Mouse (Mus musculus) heart, embryonic 14.5 days (tissue): ENCODE data around the gene Rtn4rl2. TPM values are rescaled to one million over a fixed set of nuclear protein-coding genes. Genes with fewer than 3 reads are reported as not detected.
A peak's percentile ranks its signal among the peaks of the same experiment; 100 is the strongest.

Source experiments
- ATAC-seq: fragments of 200-750 bp; cut with Nextera tagmentation; 2 replicates; pipeline ENCODE4 v1.8.0; 2017; ENCODE audit warnings: low read depth, moderate TSS enrichment; ENCODE audit not compliant: insufficient number of reproducible peaks, insufficient read depth, low FRiP score
- H3K27ac ChIP-seq, 2 experiments: fragments of 200-500 bp in 1 of 2; fragments of 300-500 bp in 1 of 2; sonication (generic) in 1 of 2; replicated peaks in 1 of 2; 2 replicates each; pipeline ENCODE4 v1.5.1; 2012 to 2014; ENCODE audit warnings: low read depth in 2 of 2, low read length in 2 of 2, control low read depth in 1 of 2, mild to moderate bottlenecking in 1 of 2, mixed read lengths in 1 of 2; ENCODE audit not compliant: control insufficient read depth in 1 of 2, insufficient read depth in 1 of 2
- H3K27me3 ChIP-seq: fragments of 300-500 bp; sonication (generic); 2 replicates; pipeline ENCODE4 v1.6.1; 2014; ENCODE audit warnings: mild to moderate bottlenecking, low read length, control low read depth; ENCODE audit not compliant: control insufficient read depth, insufficient read depth
- H3K36me3 ChIP-seq: fragments of 300-500 bp; sonication (generic); 2 replicates; pipeline ENCODE4 v1.6.1; 2014; ENCODE audit warnings: mild to moderate bottlenecking, control low read depth, low read length, mixed read lengths; ENCODE audit not compliant: control insufficient read depth, insufficient read depth
- H3K4me1 ChIP-seq, 2 experiments: fragments of 200-500 bp in 1 of 2; fragments of 300-500 bp in 1 of 2; sonication (generic) in 1 of 2; 2 replicates each; pipeline ENCODE4 v1.6.1; 2012 to 2014; ENCODE audit warnings: low read length in 2 of 2, control low read depth in 1 of 2, mixed read lengths in 1 of 2; ENCODE audit not compliant: control insufficient read depth in 2 of 2, insufficient read depth in 2 of 2
- H3K4me2 ChIP-seq: fragments of 300-500 bp; sonication (generic); 2 replicates; pipeline ENCODE4 v1.6.1; 2014; ENCODE audit warnings: mild to moderate bottlenecking, low read length
- H3K4me3 ChIP-seq, 2 experiments: fragments of 200-500 bp in 1 of 2; fragments of 300-500 bp in 1 of 2; sonication (generic) in 1 of 2; 2 replicates each; pipeline ENCODE4 v1.5.1; 2012 to 2014; ENCODE audit warnings: low read length in 2 of 2, mild to moderate bottlenecking in 2 of 2, control low read depth in 1 of 2, low read depth in 1 of 2, moderate library complexity in 1 of 2; ENCODE audit not compliant: control insufficient read depth in 1 of 2, insufficient read depth in 1 of 2
- H3K9ac ChIP-seq: fragments of 300-500 bp; sonication (generic); 2 replicates; pipeline ENCODE4 v1.6.1; 2014; ENCODE audit warnings: mild to moderate bottlenecking, low read length
- H3K9me3 ChIP-seq: fragments of 300-500 bp; sonication (generic); 2 replicates; pipeline ENCODE4 v1.6.1; 2016; ENCODE audit warnings: low read length, control low read depth; ENCODE audit not compliant: control insufficient read depth
- WGBS: fragments of 180-500 bp; shearing (Covaris S2); extraction: QIAGEN DNeasy Blood & Tissue Kit; methylation state at CpG from one replicate; pipeline ENCODE4 v1.1.7; 2014; 5-methylcytosine and 5-hydroxymethylcytosine counted together
- polyA plus RNA-seq: library from polyadenylated mRNA; unstranded; fragments of >200 nt; fragmentation: Nextera tagmentation; extraction: Ambion mirVana; gene quantifications from 2 replicates; pipeline ENCODE4 v1.2.1, GENCODE M21; 2014

Gene Rtn4rl2
- polyA plus RNA-seq, 1 experiment from 2014 or later: 2.2 TPM

DNA sequence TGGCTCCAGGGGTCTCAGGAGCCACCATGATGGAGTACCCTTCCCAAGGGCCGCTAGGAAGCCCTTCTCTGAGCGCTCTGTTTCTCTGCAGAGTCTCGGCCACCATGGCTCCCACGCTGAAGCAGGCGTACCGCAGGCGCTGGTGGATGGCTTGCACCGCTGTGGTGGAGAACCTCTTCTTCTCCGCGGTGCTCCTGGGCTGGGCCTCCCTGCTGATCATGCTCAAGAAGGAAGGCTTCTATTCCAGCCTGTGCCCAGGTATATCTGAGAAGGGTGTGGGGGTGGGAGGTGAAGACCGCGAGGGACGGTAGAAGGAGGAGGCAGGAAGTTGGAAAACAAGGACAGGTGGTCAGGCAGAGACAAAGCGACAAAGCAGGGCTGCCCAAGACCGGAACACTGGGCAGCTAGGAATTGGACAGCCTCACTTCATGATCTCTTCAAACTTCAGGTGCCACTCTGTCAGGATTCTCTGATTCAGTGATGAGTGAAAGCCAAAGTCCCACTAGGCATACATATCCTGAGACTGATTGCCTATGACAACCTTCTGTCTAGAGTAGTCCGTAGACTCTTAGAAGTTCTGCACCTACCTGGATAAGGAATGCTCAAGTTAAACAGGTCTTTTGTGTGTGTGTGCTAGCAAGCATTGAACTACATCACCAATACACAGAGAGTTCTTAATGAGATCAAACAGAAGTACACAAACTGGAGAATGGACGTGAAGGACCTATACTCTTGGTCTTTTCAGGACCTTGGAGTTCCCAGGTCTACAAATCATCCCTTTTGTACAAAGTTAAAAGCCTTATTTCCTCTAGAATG is 45.6 kb downstream of the Rtn4rl2 start:
- H3K4me3 ChIP-seq: peak overlapping the region; percentile 74 to 78
- WGBS: 5% methylated on average over 17 of the region's 17 CpGs
- 0 out of 2 replicates have a peak, but pooled peaks cover 13% of the 10 kb centered on the region for H3K36me3 ChIP-seq
- no peaks in the 10 kb centered on the region for H3K9me3 ChIP-seq
- peaks cover 7% of the 10 kb centered on the region; the same call in 1 of the 2 replicates for H3K27me3 ChIP-seq
- H3K4me2 ChIP-seq: peak overlapping the region; percentile 92
- peaks cover 25 to 38% of the 10 kb centered on the region in 2 experiments for H3K4me1 ChIP-seq
- no peak; the same call in 1 of the 2 replicates for ATAC-seq
- peak overlapping the region; percentile 90 to 96 for H3K27ac ChIP-seq
- H3K9ac ChIP-seq: peak overlapping the region; percentile 80

DNA sequence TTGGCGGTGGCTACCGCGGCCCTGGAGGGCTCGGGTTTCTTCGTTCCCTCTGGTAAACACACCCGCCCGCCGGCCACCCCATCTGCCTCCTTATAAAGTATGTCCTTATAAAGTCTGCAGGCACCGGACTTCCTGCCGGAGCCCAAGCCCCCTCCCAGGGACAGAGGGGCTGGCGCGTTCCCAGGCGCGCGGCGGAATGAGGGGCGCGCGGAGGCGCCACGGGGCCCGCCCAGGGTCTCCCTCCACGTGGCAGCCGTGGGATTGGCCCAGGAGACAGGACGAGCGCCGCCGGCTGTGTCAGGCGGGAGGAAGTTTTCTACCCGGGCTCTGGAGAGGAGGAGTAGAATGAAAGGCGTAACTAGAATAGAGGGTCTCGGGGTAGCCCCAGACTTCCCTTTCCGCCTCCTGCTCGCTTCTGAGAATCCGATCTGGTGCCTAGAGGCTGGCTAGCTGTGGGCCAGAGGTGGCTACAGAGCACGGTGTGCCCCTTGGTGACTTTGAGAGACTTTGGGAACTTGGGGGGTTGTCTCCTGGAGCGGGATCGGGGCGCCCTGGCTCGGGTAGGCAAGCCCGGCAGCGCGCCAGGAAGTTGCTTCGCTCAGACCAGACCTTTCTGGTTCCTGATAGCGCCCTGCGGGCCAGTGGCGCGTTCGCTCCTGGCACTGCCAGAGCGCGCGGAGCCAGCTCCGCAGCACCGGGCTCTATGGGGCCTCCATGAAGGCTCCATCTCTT is 46.3 kb downstream of the Rtn4rl2 start:
- H3K4me1 ChIP-seq: peaks cover 22 to 35% of the 10 kb centered on the region in 2 experiments
- H3K9me3 ChIP-seq: no peaks in the 10 kb centered on the region
- H3K27me3 ChIP-seq: peaks cover 7% of the 10 kb centered on the region; the same call in 1 of the 2 replicates
- peak overlapping the region; percentile 80 for H3K9ac ChIP-seq
- peak; percentile 91 for ATAC-seq
- peak overlapping the region; percentile 90 to 96 for H3K27ac ChIP-seq
- H3K36me3 ChIP-seq: 0 out of 2 replicates have a peak, but pooled peaks cover 13% of the 10 kb centered on the region
- under 1% methylated on average over 54 of the region's 54 CpGs for WGBS
- H3K4me3 ChIP-seq: peak overlapping the region; percentile 74 to 78
- H3K4me2 ChIP-seq: peak overlapping the region; percentile 92

DNA sequence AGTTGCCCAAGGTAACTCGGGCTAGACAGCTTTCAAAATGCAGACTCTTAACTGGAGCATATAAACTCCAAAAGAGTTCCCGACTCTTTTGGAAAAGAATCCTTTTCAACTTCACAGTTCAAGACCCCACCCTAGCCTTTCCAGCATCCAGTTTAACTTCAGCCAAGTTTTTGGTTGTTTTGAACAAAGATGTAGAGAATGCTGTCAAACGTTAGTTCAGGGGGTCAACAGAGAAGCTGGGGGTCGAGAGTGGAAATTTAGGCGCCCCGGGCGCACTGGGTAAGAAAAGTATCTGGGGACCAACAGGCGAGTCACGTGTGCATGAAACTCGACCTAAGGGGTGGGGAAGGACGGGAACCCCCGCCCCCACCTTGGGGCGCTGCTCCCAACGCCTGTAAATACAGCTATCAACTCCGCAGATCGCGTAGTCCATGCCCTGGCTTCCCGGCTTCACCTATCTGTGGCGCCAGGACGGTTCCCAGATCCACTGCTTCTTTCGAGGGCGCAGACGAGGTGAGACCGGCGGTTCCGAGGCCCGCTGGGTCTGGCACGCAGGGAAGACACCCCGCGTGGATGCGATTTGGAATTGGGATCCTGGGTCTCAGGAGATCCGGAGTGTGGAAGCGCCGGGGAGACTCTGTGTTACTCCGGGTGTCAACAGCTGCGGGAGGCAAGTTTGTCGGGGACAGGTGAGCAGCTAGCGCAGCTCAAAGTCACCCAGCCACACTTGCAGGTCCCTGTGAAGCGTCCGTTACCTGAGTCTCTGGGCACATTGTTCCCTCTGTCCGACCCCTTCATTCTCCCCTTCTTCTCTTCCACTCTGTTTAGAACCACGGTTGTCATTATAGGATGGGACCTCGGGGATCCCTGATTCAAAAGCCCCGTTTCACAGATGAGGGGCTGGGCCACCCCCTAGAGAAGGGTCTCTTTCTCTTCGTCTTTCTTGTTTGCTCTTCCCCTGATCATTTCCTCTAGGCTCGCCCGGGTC is 47.2 kb downstream of the Rtn4rl2 start:
- under 1% methylated on average over 47 of the region's 47 CpGs for WGBS
- Histone ChIP-seq H3K9ac (peak overlapping the region; percentile 80), H3K9me3 (no peaks in the 10 kb centered on the region), H3K36me3 (0 out of 2 replicates have a peak, but pooled peaks cover 13% of the 10 kb centered on the region), H3K4me2 (peak overlapping the region; percentile 92), H3K4me1 (peaks cover 22 to 26% of the 10 kb centered on the region in 2 experiments), H3K27me3 (peaks cover 7% of the 10 kb centered on the region; the same call in 1 of the 2 replicates), H3K27ac (peak overlapping the region; percentile 90 to 96), H3K4me3 (peak overlapping the region; percentile 74 to 78)
- no peak for ATAC-seq

DNA sequence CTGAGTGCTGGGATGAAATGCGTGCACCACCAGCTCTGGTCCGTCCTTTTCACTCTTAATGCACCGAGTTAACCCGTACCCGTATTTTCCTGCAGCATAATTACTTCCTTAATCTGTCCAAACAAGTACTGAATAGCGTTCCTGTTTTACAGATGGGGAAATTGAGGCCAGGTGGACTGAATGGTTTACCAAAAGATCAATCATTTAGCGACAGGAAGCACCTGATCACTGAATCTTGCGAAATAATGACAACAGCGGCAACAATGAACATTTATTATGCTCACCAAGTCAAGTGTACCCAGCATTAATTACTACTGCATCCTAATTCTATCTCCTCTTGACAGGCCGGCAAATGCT is 47.9 kb downstream of the Rtn4rl2 start, which contains the start of gene Slc43a1:
Slc43a1 (plus strand) TSS at position 258 of the 357 bp plus-strand sequence.
- 0 out of 2 replicates have a peak, but pooled peaks cover 8% of the 10 kb centered on the region for H3K36me3 ChIP-seq
- H3K27ac ChIP-seq: peak within 1 kb of the TSS; percentile 90 to 96
- 32% methylated on average over 10 of the region's 10 CpGs for WGBS
- no peak for ATAC-seq
- no peaks in the 10 kb centered on the region for H3K9me3 ChIP-seq
- peaks cover 19 to 26% of the 10 kb centered on the region in 2 experiments for H3K4me1 ChIP-seq
- H3K4me3 ChIP-seq: peak within 1 kb of the TSS; percentile 74 to 78
- peak within 1 kb of the TSS; percentile 80 for H3K9ac ChIP-seq
- peak within 1 kb of the TSS; percentile 92 for H3K4me2 ChIP-seq
- peaks cover 7% of the 10 kb centered on the region; the same call in 1 of the 2 replicates for H3K27me3 ChIP-seq

DNA sequence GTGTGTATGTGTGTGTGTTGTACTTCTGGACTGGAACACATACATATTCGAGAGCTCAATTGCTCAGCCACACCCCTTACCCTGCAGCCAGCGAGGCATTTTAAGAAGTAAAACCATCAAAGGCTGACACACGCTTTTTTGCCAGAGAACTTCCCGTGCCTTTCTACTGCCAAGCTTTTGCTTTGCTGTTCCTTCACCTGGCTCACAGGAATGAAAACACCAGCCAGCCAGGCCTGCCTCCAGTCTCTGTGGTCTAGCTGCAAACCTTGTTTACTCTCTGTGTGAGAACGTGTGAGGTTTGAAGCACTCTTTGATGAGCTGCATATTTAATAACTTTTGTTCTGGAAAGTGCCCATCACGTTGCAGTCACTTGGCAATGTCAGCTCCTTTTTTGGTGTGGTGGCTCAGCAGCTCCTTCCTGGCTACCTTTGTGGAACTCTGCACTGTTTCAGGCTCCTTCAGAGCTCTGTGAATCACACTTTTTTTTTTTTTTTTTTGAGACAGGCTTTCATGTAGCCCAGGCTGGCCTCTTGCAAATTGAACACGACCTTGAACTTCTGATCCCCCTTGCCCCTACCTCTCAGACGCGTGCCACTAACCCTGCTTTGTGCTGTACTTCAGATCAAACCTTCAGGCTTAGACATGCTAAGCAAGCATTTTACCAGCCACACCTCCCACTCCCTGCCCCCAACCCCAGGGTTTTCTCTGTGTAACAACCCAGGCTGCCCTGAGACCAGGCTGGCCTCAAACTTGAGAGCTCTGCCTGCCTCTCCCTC is 48.5 kb downstream of the Rtn4rl2 start:
- Histone ChIP-seq H3K4me3 (peak overlapping the region in 1 of 2 experiments; percentile 74; a peak in 1 of 4 replicates), H3K36me3 (0 out of 2 replicates have a peak, but pooled peaks cover 5% of the 10 kb centered on the region), H3K9ac (no peak overlapping the region), H3K9me3 (no peaks in the 10 kb centered on the region), H3K4me1 (peaks cover 18 to 26% of the 10 kb centered on the region in 2 experiments), H3K27ac (no peak overlapping the region), H3K27me3 (peaks cover 7% of the 10 kb centered on the region; the same call in 1 of the 2 replicates), H3K4me2 (peak overlapping the region; percentile 92)
- WGBS: 44% methylated on average over 9 of the region's 9 CpGs
- no peak for ATAC-seq

DNA sequence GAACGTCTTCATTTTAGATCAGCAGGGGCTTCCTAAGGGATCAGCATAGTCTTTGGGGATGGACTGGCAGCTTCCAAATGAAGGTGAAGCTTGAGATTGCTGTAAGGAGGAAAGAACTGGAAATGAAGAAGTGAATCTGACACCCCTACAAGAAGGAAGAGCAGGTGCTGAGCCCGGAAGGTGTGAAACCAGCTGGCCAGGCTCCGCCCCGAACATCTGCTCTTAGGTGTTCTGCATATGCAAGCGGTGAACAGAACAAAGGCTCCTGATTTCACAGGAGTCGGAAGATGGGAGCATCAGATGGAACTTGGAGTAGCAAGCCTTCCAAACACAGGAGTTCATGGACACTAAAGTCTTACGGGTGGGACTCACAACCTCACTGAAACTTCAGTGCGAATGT is 49.4 kb downstream of the Rtn4rl2 start:
- Histone ChIP-seq H3K9me3 (no peaks in the 10 kb centered on the region), H3K27me3 (peaks cover 7% of the 10 kb centered on the region; the same call in 1 of the 2 replicates), H3K4me1 (peaks cover 16 to 28% of the 10 kb centered on the region in 2 experiments), H3K9ac (no peak overlapping the region), H3K4me2 (no peak overlapping the region), H3K4me3 (no peak overlapping the region), H3K36me3 (0 out of 2 replicates have a peak, but pooled peaks cover 2% of the 10 kb centered on the region), H3K27ac (no peak overlapping the region)
- no peak for ATAC-seq
- WGBS: 57% methylated on average over 8 of the region's 8 CpGs
